Mouse (Mus musculus) heart, postnatal 36 days (tissue): ENCODE measurements at regions not wholly inside any gene's neighbourhood (a gene's known extent, or its start where the extent isn't known, plus 50 kb on each side); places are given as distances from the start of the nearest gene placed in this dataset.
A peak's percentile ranks its signal among the peaks of the same experiment; 100 is the strongest.
"Not testable (repeated sequence)": the region's sequence is repeated elsewhere in the genome, so short reads cannot be mapped to it uniquely, and the experiment has no call there.

Experiments
- DNase-seq, 2 experiments: peaks; one replicate each; pipeline ENCODE4 v3.0.0; 2021 to 2022
- intact Hi-C: fragments of 180-260 bp; cut with DNase I; formaldehyde crosslinking; loops from one replicate; pipeline ENCODE4 v1.15.1; 2025

DNA sequence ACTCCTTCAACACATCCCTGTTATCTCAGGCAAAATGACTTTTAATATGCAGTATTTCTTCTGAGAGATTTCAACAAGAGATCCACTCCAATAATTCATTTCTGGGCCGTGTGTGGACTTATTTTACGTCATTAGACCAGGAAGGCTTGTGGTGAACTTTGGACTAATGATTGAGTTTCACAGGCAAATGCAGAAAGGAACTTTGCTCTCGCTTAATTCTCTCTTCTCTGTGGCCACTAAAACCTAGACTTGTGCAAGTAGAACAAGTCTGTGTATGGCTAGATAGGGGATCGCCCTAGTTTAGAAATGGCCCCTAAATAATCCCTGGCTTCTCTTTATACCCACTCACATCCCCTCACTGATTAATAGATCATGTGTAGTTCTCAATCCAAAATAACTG is 50.6 kb upstream of the Ppp1r12a start:
- DNase-seq: no peak
- intact Hi-C loops: no loop called here

DNA sequence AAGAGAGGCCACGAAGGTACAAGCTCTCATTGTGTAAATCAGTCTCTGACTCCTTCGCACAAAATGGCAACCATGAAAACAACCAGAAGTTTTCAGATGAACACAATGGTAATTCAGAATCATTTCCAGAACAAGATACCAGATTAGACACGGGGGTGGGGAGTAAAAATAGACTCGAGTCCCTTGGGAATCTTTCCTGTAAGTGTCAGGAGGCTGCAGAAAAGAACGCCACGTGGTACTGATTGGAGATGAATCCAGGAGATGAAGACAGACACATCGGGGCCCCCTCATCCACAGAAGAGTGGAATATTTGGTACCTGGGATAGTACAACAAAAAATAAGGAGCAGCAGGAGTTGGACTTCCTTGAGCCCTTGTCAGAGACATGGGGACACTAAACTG is 51.1 kb upstream of the Ppp1r12a start:
- DNase-seq: no peak

DNA sequence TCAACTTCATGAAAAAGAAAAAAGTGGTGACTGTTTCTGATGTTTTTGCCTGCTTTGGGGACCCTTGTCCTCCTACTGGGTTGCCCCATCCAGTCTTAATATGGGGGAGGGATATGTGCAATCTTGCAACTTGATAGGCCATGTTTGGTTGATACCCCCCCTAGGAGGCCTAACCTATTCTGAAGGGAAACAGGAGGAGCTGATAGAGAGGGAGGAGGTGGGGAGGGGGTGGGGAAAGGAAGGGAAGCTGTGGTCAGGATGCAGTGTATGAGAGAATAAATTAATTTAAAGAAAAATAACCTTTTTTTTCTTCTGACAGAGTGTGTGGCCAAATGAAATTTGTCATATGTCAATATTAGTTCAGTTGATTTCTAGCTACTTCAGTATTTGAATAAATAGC is 51.8 kb upstream of the Ppp1r12a start:
- no peak for DNase-seq
- intact Hi-C loops: no loop called here

More for the DNA sequence above, 51.1 kb upstream of the Ppp1r12a start:
- intact Hi-C loops: no loop called here

DNA sequence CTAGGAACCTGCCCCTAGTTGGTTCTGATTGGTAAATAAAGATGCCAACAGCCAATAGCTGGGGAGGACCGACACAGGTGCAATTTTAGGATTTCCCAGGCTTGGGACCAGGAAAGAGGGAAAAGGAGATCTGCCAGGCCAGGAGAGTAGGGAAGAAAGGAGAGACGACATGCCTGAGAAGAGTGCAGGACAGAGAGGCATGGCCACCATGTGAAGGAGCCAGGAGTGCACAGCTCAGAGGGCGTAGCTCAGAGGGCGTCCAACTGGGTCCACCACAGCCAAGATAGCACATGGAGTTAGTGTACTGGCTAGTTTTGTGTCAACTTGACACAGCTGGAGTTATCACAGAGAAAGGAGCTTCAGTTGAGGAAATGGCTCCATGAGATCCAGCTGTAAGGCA is 53.5 kb upstream of the Ppp1r12a start:
- DNase-seq, intact Hi-C loops: not testable (repeated sequence)

DNA sequence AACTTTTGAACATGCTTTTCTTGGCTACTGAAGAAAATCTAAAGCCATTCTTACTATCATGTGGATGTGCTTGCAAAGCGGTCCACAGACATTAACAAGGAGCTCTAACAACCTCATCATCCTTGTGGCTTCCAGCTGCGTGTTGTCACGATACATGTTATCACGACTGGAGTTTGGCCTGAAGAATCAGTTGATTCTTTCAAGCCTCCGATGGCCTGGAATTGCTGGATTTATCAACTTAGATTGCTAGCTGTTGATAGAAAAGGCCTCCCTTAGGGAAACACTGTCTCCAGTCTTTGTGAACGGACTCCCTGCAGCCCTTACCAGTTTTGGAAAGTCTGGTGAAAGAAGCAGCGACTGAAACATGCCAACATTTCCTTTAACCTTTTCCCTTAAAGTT is 60.5 kb upstream of the Ppp1r12a start:
- intact Hi-C loops: no loop called here
- DNase-seq: no peak

DNA sequence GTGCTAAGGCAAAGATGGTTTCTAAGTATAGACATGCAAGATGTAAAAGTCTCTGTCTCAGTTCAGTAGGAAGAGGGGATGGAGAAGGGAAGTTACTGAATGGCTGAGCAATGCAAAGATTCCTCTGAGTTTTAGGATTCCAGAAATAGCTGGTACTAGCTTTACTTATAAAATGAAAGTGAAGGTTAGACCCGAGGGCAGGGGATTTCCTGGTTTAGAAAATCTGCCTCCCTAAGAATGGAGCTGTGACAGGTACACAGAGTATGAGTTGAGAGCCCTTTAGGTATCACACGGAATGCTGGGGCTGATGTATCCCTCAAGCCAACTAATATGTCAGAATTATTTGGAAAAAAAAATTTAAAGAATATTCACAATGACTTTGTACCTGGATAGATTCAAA is 69.0 kb upstream of the Ppp1r12a start:
- intact Hi-C loops: no loop called here
- DNase-seq: no peak

DNA sequence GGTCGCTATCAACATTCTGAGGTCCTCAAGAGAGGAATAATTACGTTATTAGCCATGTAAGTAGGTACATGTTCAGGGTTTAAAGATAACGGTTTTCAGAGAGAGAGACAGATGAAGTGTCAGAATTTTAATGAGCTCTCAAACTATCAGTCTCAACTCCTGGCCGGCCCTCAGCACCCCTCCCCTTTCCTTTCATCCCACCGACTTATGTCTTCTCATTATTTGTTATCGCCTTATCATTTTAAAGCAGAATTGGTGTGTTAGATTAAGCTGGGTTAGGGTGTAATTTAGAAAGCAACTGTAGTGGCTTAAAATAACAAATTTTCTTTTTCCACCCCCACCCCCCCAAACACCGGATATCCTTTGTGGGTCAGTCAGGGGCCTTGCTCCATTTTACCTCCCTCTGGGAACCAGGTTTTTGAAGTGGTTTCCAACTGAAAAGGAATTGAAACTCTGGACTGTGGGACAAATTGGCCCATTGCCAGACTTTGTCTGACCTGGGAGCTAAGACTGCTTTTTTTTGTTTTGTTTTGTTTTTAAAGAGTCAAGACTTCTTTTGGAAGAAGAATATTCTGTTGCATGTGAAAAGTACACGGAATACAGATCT is 72.5 kb upstream of the Ppp1r12a start:
- DNase-seq: peak; percentile 34
- intact Hi-C loops: loop anchor here (5.0 kb wide), 2 partner anchors 73 to 157 kb away; partner anchors contain the start of gene Ppp1r12a

DNA sequence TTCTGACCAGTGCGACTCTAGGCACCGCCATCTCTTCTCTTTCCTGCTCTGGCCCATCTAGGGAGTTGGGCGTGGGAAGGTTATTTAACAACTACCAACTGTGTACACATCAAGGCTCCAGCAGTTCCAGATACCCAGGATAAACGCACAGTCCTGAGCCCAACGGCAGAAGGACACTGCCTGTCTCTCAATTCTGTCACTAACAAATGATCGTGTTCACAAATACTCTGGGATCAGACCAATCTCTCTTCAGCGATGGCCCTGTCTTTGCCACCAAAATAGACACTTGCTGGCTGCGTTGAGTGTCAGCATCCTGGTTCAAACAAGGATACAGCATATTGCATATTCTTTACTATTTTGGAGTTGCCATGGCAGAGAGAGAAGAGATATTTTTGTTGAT is 73.1 kb upstream of the Ppp1r12a start:
- peak; percentile 24 to 25 for DNase-seq
- intact Hi-C loops: loop anchor here (5.0 kb wide), 2 partner anchors 73 to 157 kb away; partner anchors contain the start of gene Ppp1r12a

DNA sequence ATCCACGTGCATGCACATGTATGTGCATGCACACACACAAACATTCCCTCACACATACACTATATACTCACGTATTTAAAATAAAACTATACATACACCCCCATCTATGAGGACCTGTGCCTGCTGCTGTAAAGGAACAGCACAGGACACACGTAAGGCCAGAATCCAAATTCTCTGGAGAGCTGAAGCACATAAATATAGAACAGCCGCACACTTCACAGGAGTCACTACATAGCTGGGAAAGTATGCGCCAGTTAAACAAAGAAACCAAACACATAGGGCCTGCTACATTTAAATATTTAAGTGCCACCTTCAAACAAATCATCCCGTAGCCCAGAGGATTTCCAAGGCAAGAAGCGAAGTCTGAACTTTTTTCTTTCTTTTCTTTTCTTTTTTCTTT is 73.8 kb upstream of the Ppp1r12a start:
- intact Hi-C loops: loop anchor here (5.0 kb wide), 2 partner anchors 74 to 156 kb away; partner anchors contain the start of gene Ppp1r12a
- no peak for DNase-seq

DNA sequence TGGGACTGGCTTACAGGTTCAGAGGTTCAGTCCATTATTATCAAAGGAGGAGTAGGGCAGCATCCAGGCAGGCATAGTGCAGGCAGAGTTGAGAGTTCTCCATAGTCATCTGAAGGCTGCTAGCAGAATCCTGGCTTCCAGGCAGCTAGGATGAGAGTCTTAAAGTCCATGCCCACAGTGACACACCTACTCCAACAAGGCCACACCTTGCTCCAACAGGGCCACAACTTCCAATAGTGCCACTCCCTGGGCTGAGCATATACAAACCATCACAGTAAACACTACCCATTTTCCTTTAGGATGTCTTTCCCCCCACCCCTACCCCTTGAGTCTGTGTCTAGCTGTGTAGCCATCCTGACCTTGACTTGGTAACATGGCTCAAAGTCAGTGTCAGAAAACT is 78.8 kb upstream of the Ppp1r12a start:
- intact Hi-C loops: no loop called here
- no peak for DNase-seq

DNA sequence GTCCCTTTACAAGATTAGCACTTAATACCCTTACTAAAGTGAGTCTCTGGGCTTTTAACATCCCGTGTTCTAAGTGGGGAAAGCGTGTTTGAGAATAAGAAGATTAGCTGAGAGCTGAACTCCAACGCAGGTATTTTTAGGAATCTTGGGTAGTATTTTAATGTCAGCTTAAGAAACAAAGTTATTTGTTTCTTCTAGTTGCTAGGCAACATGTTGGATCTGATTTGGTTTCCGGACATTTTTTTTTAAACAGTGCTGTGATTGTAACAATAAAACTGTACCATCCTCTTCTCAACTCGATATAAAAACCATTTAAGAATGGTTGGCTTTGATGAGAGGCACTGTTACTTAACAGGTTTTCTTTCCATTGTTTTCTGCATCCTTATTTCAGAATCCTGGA is 86.8 kb upstream of the Ppp1r12a start:
- intact Hi-C loops: no loop called here
- no peak for DNase-seq

DNA sequence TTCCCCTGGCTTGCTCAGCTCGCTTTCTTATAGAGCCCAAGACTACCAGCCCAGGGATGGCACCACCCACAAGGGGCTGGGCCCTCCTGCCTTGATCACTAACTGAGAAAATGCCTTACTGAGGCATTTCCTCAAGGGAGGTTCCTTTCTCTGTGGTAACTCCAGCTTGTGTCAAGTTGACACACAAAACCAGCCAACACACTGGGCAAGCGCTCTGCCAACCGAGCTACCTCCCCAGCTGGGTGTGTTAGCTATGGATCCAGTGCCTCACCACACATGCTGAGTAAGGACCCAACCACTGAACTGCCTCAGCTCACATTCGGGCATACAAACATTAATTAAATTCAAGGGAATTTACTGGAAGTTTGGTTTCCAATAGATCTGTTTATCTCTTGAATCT is 88.2 kb upstream of the Ppp1r12a start:
- intact Hi-C loops: no loop called here
- DNase-seq: no peak

DNA sequence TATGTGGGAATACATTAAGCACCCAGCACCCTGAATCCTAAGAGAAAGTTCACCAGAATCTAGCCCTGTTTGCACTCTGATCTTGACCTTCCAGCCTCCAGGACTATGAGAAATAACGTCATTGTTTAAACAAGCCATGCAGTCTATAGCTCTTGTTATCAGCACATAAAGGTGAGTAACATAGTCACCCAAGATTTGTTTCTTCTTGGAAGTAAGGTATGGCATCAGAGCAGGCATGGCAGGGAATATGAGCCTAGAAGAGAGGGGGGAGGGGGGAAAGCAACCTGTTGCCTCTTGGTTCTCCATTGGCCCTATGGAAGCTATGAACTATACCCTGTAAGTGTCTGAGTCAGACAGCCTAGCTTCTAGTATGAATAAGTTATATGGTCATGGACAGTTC is 89.8 kb upstream of the Ppp1r12a start:
- intact Hi-C loops: no loop called here
- DNase-seq: no peak

DNA sequence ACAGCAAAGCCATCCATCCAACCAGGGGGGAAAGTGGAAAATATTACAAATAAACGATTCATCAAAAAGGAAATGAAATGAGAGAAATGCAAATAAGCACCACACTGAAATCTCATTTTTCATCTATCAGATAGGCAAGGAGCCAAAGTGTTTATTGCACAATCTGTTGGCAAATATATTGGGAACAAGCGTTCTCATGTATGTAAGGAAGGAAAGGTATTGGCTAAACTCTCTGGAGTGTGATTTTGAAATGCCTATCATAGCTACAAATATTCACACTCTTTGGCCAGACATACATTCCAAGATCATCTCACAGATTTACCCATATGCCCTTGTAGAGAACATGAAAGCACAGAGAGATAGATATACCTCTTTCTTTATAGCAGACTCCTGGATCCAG is 90.6 kb upstream of the Ppp1r12a start:
- no peak for DNase-seq
- intact Hi-C loops: no loop called here

DNA sequence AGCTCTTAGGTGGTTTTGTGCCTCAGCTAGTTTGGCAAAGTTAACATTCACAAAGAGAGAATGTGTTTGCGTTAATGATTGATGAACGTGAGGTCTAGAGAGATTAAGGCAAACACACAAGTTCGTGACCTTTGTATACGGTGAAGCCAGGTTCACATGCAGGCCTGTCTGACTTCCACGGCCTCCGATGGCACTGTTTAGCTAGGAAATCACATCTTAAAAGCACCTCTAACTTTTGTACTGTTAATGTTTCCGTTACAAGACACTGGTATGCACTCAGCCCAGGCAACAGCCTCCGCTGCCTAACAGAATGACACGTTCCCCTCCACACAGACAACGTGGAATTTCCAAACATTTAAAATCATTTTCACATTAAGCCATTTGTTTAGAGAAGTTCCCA is 94.3 kb upstream of the Ppp1r12a start:
- intact Hi-C loops: no loop called here

DNA sequence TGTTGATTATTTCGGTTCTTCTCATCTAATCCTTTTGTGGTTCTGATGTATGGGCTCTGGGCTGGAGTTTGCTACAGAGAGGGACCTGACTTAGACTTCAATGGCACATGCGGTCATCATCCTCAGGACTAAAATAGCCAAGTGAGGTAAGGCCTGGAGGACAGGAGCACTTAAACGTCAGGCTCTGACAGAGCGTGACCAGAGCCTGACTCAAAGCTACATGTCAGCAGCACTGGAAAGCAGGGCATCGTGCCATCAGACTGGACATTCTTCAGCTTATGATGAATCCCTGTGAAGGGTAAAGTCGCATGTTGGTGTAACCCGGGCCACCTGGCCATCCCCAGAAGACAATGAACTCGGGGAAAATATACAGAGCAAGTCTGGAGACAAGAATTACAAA is 95.8 kb upstream of the Ppp1r12a start:
- peak in 1 of 2 experiments; percentile 14 for DNase-seq
- intact Hi-C loops: no loop called here

More for the DNA sequence above, 94.3 kb upstream of the Ppp1r12a start:
- no peak for DNase-seq

DNA sequence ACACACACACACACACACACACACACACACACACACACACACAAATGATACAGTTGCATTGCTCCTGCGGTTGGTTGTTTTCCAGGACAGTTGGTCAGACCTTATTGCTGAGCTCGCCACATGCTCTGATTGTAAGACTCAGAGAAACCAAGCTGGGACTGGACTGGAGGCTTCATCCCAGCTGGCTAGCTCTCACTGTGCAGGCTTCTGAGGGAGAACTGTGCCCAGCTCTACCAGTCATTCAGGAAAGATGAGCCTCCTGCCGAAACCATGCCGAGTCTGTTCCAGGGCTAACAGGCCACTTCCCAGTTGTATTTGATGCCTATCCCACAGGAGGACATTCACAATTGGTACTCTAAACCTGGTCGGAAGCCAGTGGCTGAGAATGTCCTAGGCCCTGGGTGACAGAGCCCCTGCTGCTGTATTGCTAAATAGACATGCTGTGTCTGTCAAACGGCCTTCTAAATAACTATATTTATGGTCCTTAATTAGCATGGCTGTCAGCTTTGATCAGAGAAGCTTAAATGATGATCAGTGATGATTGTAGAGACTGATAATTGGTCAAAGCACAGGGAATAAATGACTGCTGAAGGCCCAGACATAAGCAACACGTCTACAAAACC is 100.1 kb upstream of the Ppp1r12a start:
- intact Hi-C loops: no loop called here
- no peak for DNase-seq

DNA sequence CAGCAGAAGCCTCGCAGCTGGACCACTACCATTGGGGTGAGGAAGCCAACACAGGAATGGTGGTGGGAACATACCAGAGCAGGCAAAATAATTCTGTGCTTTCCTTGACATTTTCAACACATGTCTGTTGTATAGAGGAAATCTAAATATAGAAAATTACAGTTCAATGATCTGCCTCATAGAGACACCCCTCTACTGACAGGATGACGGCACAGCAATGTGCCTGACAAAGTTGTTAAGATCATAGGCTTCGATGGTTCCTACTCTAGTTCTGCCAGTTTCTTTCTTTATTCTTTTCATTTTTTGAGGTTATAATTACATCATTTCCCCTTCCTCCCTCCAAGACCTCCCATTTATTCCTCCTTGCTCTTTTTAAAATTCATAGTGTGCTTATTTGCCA is 101.4 kb upstream of the Ppp1r12a start:
- intact Hi-C loops: no loop called here
- DNase-seq: no peak

DNA sequence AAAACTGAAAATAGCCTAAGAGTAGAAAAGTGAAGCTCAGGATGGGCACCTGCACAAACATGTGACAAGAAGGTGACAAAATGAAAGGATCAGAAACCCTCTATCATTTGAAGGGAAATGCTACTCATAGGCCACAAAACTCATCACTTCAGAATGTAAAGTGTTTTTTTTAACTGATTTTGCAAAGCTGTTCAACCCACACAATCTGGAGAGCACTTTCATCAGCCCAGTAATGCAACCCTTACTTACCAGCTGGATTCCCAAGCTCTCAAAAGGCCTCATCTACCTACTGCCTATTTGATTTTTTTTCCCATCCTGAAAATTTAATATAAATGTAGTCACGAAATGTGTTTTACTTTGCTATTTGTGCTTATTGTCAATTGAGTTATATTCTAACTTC is 110.4 kb upstream of the Ppp1r12a start:
- intact Hi-C loops: no loop called here
- DNase-seq: no peak

DNA sequence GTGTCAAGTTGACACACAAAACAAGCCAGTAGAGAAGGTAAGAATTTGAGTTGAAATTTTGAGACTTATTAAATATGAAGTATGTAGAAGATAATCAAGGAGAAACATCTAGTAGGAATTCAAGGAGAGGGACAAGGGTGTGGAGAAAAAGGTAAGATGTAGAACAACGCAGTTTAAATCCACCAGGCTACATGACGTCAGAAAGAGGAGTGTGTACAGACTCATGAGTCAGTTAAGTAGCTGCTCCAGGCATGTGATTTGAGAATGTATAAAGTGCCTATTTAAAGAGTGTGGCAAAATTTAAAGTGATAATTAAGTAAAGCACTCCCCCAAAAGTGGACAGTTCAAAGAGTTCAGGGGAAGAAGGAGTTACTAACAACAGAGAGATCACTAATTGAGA is 113.6 kb upstream of the Ppp1r12a start:
- DNase-seq: no peak

DNA sequence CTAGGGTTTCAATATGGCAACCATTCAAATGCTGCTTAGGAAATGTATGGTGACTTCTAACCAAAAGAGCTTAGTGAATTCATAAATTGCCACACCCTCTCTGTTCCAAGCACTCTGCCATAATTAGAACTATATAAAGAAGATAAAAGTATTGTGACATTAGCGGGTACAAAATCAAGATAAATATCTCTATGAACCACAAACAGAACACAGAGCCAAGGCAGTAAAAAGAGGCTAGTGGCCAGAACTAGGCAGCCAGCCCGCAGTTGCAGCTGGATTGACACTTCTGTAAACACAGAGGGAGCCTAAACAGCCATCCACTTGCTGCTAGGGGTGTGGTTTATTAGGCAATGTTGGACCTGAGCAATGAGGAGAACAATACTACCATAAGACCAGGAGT is 118.5 kb upstream of the Ppp1r12a start:
- DNase-seq: no peak
- intact Hi-C loops: no loop called here

More for the DNA sequence above, 113.6 kb upstream of the Ppp1r12a start:
- intact Hi-C loops: no loop called here

DNA sequence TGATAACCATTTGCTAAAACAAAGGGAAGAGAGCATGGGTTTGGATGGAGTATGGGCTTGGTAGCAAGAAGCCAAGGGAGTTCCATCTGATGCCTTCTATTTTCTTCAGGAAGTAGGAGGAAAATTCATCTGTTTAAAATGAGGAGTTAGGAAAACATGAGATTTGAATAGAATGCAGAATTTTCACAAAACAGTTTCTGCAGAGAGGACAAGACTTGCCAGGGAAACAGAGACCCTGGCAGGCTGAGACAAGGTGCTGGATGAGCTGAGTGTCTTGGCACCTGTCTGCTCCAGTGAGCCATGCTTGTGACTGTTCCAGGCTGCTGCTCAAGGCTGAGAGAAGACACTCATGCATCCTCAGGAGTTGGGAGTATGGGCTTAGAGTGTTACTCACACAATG is 122.0 kb upstream of the Ppp1r12a start:
- DNase-seq: no peak
- intact Hi-C loops: no loop called here
